Mouse (Mus musculus) intestine, embryonic 15.5 days (tissue): ENCODE measurements around the gene Hoxd11. TPM values are rescaled to one million over a fixed set of nuclear protein-coding genes. Genes with fewer than 3 reads are reported as not detected.
A peak's percentile ranks its signal among the peaks of the same experiment; 100 is the strongest.

Experiments
- ATAC-seq: fragments of 200-750 bp; cut with Nextera tagmentation; 2 replicates; pipeline ENCODE4 v1.8.0; 2017; ENCODE audit warnings: moderate TSS enrichment, moderate library complexity
- H3K27ac ChIP-seq: fragments of 300-500 bp; sonication (generic); 2 replicates; pipeline ENCODE4 v1.5.1; 2015; ENCODE audit warnings: mild to moderate bottlenecking, inconsistent platforms
- H3K27me3 ChIP-seq: fragments of 300-500 bp; sonication (generic); replicated peaks from 2 replicates; pipeline ENCODE4 v1.6.1; 2015; ENCODE audit warnings: inconsistent platforms
- H3K36me3 ChIP-seq: fragments of 300-500 bp; sonication (generic); 2 replicates; pipeline ENCODE4 v1.6.1; 2015; ENCODE audit warnings: inconsistent platforms
- H3K4me1 ChIP-seq: fragments of 300-500 bp; sonication (generic); replicated peaks from 2 replicates; pipeline ENCODE4 v1.6.1; 2015; ENCODE audit warnings: inconsistent platforms
- H3K4me2 ChIP-seq: fragments of 300-500 bp; sonication (generic); replicated peaks from 2 replicates; pipeline ENCODE4 v1.6.1; 2015; ENCODE audit warnings: mild to moderate bottlenecking, inconsistent platforms
- H3K4me3 ChIP-seq: fragments of 300-500 bp; sonication (generic); replicated peaks from 2 replicates; pipeline ENCODE4 v1.5.1; 2015; ENCODE audit warnings: inconsistent platforms
- H3K9ac ChIP-seq: fragments of 300-500 bp; sonication (generic); 2 replicates; pipeline ENCODE4 v1.6.1; 2015; ENCODE audit warnings: inconsistent platforms
- H3K9me3 ChIP-seq: fragments of 300-500 bp; sonication (generic); 2 replicates; pipeline ENCODE4 v1.6.1; 2016; ENCODE audit warnings: inconsistent platforms
- WGBS: fragments of 180-500 bp; shearing (Covaris S2); methylation state at CpG from one replicate; pipeline ENCODE4 v1.1.7; 2015; 5-methylcytosine and 5-hydroxymethylcytosine counted together
- polyA plus RNA-seq: library from polyadenylated mRNA; unstranded; fragments of >200 nt; fragmentation: Nextera tagmentation; extraction: Ambion mirVana; gene quantifications from 2 replicates; pipeline ENCODE4 v1.2.1, GENCODE M21; 2015

Gene Hoxd11
- polyA plus RNA-seq, 1 experiment from 2014 or later, result 2.3 TPM

DNA sequence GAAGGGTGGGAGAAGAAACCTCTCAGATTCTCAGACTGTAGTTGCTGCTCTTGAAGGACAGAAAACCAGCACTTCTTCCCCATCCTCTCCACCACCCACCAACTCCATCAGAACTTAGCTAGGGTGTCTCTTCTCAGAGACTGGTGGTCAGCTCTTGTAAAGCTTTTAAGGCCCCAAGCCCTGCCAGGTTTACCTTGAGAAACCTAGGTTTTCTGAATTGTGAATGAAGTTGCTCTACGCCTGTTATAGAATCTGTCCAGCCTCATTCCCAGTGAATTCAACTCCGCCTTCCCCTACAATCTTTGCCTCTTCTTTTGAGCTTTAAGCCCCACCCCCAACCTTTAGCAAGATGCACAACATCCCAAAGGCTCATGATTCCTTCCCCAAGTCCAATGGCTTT lies 2.3 kb upstream of the Hoxd11 start:
- peaks cover 12% of the 10 kb centered on the region for H3K4me1 ChIP-seq
- ATAC-seq, result no peak
- no peak overlapping the region for H3K27ac ChIP-seq
- H3K27me3 ChIP-seq, result peaks cover 97% of the 10 kb centered on the region
- H3K9me3 ChIP-seq, result no peaks in the 10 kb centered on the region
- H3K4me3 ChIP-seq, result no peak overlapping the region
- H3K36me3 ChIP-seq, result no peaks in the 10 kb centered on the region
- no peak overlapping the region for H3K4me2 ChIP-seq
- WGBS, result 27% methylated on average over 2 of the region's 2 CpGs
- no peak overlapping the region for H3K9ac ChIP-seq

DNA sequence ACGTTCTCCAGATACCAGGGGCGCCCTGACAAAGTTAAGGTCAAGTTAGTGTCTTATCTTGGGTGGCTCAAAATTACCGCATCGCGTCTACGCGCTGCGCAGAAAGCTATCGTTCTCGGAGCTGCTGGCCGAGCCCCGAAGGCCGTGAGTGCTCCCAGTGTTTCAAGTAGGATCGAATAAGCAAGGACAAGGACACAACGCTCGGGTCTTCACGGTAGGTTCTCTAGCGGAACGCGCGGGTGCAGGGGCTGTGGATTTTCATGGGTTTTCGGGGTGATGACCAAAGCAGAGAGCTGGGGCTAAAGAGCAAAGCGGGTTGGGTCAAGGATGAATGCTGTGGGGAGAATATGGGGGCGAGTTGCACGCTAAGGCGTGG lies 227 bp downstream of the Hoxd11 start:
- ATAC-seq, result no peak
- H3K4me2 ChIP-seq, result peak overlapping the region; percentile 38
- H3K4me1 ChIP-seq, result peaks cover 17% of the 10 kb centered on the region
- peaks cover 99% of the 10 kb centered on the region for H3K27me3 ChIP-seq
- no peaks in the 10 kb centered on the region for H3K36me3 ChIP-seq
- H3K9ac ChIP-seq, result no peak overlapping the region
- under 1% methylated on average over 26 of the region's 26 CpGs for WGBS
- peak overlapping the region; percentile 16 for H3K4me3 ChIP-seq
- no peaks in the 10 kb centered on the region for H3K9me3 ChIP-seq
- 0 out of 2 replicates have a peak overlapping the region, but pooled peaks have one; percentile 11 for H3K27ac ChIP-seq

DNA sequence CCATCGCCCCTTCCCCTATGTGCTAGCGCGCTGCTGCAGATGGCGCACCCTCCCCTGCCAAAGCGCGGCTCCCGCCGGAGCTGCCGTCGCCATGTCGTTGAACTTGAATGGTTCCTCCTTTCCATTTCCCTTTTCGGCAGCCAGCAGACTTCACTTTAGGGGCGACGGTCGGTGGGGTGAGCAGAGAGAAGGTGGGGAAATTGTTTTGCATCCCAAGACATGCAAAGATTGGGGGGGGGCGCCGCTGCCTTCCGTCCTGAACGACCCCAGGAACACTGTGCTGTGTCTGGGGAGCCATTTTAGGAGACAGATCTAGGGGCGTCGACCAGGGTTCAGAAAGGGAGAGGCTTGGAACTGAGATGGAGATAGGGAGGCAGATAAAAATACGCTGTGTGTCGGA lies 623 bp downstream of the Hoxd11 start:
- H3K27me3 ChIP-seq, result peaks cover 99% of the 10 kb centered on the region
- 2% methylated on average over 23 of the region's 23 CpGs for WGBS
- H3K4me2 ChIP-seq, result peak overlapping the region; percentile 38
- 0 out of 2 replicates have a peak overlapping the region, but pooled peaks have one; percentile 11 for H3K27ac ChIP-seq
- peaks cover 17% of the 10 kb centered on the region for H3K4me1 ChIP-seq
- no peak overlapping the region for H3K9ac ChIP-seq
- H3K36me3 ChIP-seq, result no peaks in the 10 kb centered on the region
- H3K9me3 ChIP-seq, result no peaks in the 10 kb centered on the region
- no peak for ATAC-seq
- H3K4me3 ChIP-seq, result peak overlapping the region; percentile 16

DNA sequence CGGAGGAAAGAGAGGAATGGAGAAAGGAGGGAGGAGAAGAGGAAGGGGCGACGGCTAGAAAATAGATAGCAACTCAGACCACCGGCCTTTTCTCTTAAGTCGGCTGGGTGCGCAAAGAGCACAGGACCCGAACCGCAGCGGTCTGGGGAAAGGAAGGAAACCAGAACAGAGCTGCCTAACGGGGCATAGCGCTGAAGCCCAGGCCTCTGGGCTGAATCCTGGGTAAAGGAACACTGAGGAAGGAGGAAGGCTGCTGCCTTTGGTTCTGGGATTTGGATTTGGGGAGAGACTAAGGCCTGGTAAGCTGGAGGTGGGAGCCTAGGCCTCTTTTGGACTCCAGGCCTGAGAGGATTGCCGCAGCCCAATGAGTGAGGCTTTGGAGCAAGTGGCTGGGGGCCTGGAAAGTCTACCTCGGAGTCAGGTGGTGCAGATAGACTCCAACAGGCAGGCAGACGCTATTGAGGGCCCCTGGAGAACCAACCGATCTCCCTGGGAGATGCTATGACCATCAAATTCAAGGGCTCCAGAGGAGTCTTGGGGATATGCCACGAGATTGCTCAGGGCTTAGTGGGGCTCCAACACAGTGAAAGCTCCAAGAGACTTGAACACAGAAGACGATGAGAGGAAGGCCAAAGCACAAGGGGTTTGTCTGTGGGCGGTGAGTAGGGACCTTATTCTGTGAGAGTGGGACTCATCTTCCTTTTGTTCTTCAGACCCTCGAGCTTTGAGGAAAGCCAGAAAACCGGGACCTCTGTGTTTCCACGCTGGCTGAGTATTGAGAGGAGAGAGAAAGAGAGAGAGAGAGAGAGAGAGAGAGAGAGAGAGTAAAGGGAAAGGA lies 1.4 kb downstream of the Hoxd11 start:
- Histone ChIP-seq H3K9ac (no peak overlapping the region), H3K27me3 (peaks cover 97% of the 10 kb centered on the region), H3K4me2 (0 out of 2 replicates have a peak overlapping the region, but pooled peaks have one; percentile 3), H3K36me3 (no peaks in the 10 kb centered on the region), H3K4me3 (peak overlapping the region; percentile 16; the same call in 1 of the 2 replicates), H3K9me3 (no peaks in the 10 kb centered on the region), H3K4me1 (peaks cover 17% of the 10 kb centered on the region), H3K27ac (no peak overlapping the region)
- no peak for ATAC-seq
- 5% methylated on average over 21 of the region's 21 CpGs for WGBS

DNA sequence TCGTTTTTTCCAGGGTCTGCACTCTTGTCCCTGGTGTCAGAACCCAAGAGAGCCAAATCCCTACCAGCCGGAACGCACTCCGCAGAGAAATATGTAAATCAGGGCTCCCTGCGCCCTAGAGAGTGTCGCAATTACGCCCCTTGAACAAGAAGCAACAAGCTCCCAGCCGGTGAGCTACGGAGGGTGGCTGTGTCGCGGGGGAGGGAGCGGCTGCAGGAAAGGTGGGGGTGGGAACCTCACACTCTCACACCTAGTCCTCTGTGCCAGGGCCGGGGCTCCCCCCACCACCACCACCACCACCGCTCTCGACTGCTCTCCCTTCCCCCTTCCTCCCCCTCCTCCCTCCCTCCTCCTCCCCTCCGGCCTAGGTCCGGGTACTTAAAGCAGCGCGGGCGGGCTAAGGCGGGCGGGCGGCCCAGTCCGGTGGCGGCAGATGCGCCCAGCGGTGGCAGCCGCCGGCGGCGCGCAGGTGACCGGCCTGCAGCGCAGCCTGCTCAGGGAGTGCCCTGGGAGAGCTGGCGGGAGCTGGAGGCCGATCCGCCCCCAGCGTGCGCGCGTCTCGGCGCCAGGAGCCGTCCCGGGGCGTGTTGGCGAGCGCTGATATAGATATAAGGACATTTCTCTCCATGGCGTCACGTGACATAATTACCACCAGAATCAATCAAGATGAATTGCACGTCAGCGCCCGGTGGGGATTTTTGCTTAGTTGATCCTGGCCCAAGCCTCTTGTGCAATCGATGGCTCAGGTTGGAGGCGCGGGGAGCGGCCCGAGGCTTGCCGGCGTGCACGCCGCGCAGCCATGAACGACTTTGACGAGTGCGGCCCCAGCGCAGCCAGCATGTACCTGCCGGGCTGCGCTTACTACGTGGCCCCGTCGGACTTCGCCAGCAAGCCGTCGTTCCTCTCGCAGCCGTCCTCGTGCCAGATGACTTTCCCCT lies 2.5 kb downstream of the Hoxd11 start:
- H3K9ac ChIP-seq, result 0 out of 2 replicates have a peak overlapping the region, but pooled peaks have one; percentile 32
- H3K27me3 ChIP-seq, result peaks cover 92% of the 10 kb centered on the region
- peak overlapping the region; percentile 48 for H3K4me2 ChIP-seq
- H3K4me1 ChIP-seq, result peaks cover 17% of the 10 kb centered on the region
- under 1% methylated on average over 78 of the region's 78 CpGs for WGBS
- peak overlapping the region; percentile 36 for H3K4me3 ChIP-seq
- no peaks in the 10 kb centered on the region for H3K9me3 ChIP-seq
- ATAC-seq, result peak; percentile 54
- H3K27ac ChIP-seq, result no peak overlapping the region
- H3K36me3 ChIP-seq, result no peaks in the 10 kb centered on the region

DNA sequence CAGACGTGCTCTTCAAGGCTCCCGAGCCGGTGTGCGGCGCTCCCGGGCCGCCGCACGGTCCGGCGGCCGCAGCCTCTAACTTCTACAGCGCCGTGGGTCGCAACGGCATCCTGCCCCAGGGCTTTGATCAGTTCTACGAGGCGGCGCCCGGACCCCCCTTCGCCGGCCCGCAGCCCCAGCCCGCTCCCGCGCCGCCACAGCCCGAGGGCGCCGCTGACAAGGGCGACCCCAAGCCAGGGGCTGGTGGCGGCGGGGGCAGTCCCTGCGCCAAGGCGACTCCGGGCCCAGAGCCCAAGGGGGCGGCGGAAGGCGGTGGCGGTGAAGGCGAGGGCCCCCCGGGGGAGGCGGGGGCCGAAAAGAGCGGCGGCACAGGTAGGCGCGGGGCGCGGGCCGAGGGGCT lies 3.4 kb downstream of the Hoxd11 start:
- no peak for ATAC-seq
- Histone ChIP-seq H3K4me3 (peak overlapping the region; percentile 36), H3K36me3 (no peaks in the 10 kb centered on the region), H3K27me3 (peaks cover 92% of the 10 kb centered on the region), H3K4me1 (peaks cover 17% of the 10 kb centered on the region), H3K4me2 (peak overlapping the region; percentile 48), H3K9me3 (no peaks in the 10 kb centered on the region), H3K9ac (peak overlapping the region; percentile 32), H3K27ac (no peak overlapping the region)
- WGBS, result under 1% methylated on average over 45 of the region's 51 CpGs

DNA sequence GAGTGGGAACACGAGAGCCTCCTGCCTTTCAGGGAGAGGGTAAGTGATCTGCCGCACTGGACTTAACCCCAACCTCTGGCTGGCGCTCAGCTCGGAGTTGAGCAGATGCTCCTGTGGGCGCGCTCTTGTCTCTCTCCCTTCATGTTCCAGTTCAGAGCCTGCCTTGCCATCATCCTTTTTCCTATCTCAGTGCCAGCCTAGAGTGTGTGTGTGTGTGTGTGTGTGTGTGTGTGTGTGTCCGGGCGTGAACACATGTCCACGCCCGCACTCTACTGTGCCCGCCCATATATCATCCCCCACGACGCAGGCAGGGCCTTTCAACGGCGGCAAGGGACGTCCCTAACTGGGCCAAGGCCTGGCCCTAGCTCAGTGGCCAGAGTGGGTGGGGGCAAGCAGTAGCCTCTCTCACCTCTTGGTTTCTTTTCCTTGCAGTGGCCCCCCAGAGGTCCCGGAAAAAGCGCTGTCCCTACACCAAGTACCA lies 4.2 kb downstream of the Hoxd11 start:
- Histone ChIP-seq H3K36me3 (no peaks in the 10 kb centered on the region), H3K9me3 (no peaks in the 10 kb centered on the region), H3K4me2 (no peak overlapping the region), H3K4me3 (peak overlapping the region; percentile 14; the same call in 1 of the 2 replicates), H3K27ac (0 out of 2 replicates have a peak overlapping the region, but pooled peaks have one; percentile 14), H3K27me3 (peaks cover 91% of the 10 kb centered on the region), H3K9ac (no peak overlapping the region), H3K4me1 (peaks cover 17% of the 10 kb centered on the region)
- 2% methylated on average over 18 of the region's 18 CpGs for WGBS
- no peak for ATAC-seq

DNA sequence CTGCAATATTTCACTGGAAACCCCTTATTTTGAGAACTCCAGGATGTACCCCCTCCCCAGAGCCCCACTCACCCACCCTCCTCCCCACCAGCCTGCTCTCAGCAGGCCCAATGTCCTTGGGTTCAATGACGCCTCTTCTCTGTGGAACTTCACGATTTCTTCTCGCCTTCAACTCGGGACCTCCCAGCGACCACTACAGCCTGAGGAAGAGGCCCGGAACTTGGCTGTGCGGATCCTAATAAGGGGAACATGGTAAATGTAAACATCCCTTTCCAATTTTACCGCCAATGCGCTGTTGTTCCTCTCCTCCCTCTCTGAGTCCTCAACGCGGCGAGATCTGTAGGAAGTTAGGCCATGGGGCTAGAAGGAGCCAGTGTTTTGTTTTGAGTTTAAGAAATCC lies 4.7 kb downstream of the Hoxd11 start:
- H3K4me2 ChIP-seq, result no peak overlapping the region

DNA sequence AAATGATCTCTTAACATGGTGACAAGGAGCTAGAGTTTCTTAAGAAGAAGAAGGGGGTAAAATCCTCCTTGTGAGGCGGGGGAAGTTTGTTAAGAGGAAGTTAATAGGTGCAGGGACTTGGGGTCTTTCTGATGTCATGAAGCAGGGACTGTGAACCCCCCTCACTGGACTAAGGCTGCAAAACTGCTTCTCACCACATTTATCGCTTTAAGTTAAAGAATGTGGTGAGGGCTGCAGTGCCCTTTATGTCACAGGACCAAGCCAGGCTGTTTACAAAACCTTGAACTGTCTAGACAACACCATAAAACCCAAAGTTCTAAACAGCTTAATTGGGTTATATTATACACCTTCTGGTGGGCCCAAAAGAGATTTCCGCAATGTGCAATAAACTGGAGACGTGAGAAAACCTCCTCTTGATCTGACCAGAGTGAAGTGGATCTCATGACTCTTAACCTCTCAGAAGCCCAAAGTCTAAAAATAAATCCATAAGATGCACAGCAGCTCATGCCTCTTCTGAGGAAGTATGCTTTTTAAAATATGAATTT lies 5.8 kb downstream of the Hoxd11 start:
- Histone ChIP-seq H3K4me2 (no peak overlapping the region), H3K9me3 (no peaks in the 10 kb centered on the region), H3K9ac (no peak overlapping the region), H3K4me3 (no peak overlapping the region), H3K27me3 (peaks cover 88% of the 10 kb centered on the region), H3K4me1 (peaks cover 15% of the 10 kb centered on the region), H3K27ac (no peak overlapping the region), H3K36me3 (no peaks in the 10 kb centered on the region)
- 17% methylated on average over 4 of the region's 4 CpGs for WGBS
- no peak for ATAC-seq

More for the DNA sequence above, 4.7 kb downstream of the Hoxd11 start:
- no peaks in the 10 kb centered on the region for H3K36me3 ChIP-seq
- peak overlapping the region; percentile 14; the same call in 1 of the 2 replicates for H3K4me3 ChIP-seq
- no peak for ATAC-seq
- no peak overlapping the region for H3K27ac ChIP-seq
- peaks cover 88% of the 10 kb centered on the region for H3K27me3 ChIP-seq
- H3K9ac ChIP-seq, result no peak overlapping the region
- no peaks in the 10 kb centered on the region for H3K9me3 ChIP-seq
- peaks cover 17% of the 10 kb centered on the region for H3K4me1 ChIP-seq
- WGBS, result 3% methylated on average over 12 of the region's 12 CpGs

DNA sequence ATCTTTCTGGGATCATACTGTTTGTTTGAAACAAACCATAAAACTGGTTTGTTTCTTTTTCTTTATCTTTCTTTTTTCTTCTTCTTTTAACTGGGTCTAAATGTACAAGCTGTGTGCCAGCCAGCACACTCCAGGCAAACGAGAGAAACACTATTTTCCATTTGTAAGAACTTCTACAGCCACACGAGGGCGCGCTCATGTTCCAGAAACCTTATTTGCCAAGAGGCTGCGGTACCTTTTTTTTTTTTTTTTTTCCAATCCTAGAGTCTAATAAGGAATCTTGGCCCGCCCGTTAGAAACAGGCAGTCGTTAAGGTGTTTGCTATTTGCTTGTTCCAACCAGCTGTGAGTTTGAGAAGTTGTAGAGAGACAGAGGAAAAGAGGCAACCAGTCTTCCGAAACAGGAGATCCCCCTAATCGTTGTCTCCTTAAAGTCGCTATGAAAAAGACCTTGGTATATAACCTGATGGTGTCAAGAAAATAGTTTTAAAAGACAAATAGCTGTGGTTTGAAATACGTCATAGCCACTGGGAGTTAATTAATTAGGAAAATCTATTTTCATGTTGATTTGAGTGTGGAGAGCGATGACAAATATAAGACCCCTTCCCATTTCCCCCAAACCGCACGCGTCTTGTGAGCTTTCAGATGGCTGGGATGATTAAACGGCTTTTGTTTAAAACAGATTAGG lies 7.1 kb downstream of the Hoxd11 start:
- H3K4me3 ChIP-seq, result 0 out of 2 replicates have a peak overlapping the region, but pooled peaks have one; percentile 1
- no peaks in the 10 kb centered on the region for H3K9me3 ChIP-seq
- peaks cover 17% of the 10 kb centered on the region for H3K4me1 ChIP-seq
- H3K27ac ChIP-seq, result no peak overlapping the region
- 7% methylated on average over 17 of the region's 17 CpGs for WGBS
- no peak overlapping the region for H3K9ac ChIP-seq
- H3K4me2 ChIP-seq, result no peak overlapping the region
- no peak for ATAC-seq
- no peaks in the 10 kb centered on the region for H3K36me3 ChIP-seq
- H3K27me3 ChIP-seq, result peaks cover 83% of the 10 kb centered on the region

DNA sequence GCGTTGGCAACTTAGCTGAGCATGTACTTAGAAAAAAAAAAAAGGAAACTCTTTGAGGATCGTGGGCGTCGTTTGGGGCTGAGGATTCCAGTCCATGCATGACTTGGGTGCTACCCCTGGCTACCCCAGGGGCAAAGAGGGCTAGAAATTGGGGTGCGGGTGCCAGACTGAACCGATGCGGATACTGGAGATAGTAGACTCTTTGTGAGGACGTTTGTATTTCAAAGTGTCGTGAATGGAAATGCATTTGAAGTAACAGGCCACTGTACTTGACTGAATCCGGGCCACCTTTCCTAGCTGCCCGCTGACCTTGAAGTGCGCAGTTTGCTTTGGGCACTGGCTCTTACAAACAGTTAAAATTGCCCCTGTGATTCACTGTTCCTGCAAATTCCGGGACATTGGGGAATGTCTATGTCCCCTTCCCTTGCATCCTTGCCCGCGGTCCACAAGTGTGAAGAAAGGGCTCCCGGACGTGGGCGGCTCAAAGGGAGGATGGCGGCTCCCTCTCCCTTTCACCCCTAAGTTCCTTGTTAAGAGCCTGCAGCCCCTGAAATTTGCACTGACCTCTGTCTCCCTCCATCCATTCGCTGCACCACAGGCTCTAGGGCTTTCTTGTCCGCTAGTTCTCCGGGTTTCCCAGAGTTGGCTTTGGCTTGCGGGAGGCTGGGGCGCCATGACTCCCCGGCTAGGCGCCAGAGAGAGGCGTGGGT lies 7.8 kb downstream of the Hoxd11 start:
- no peaks in the 10 kb centered on the region for H3K36me3 ChIP-seq
- H3K9me3 ChIP-seq, result no peaks in the 10 kb centered on the region
- no peak overlapping the region for H3K9ac ChIP-seq
- H3K4me1 ChIP-seq, result peaks cover 14% of the 10 kb centered on the region
- 2% methylated on average over 27 of the region's 27 CpGs for WGBS
- ATAC-seq, result no peak
- H3K27ac ChIP-seq, result no peak overlapping the region
- peaks cover 83% of the 10 kb centered on the region for H3K27me3 ChIP-seq
- no peak overlapping the region; the same call in 1 of the 2 replicates for H3K4me2 ChIP-seq
- peak overlapping the region; percentile 20 for H3K4me3 ChIP-seq
